Mouse (Mus musculus) midbrain, embryonic 10.5 days (tissue): ENCODE measurements around the gene Reep1. TPM values are rescaled to one million over a fixed set of nuclear protein-coding genes. Genes with fewer than 3 reads are reported as not detected.

Experiments
- DNase-seq: peaks from one replicate; pipeline ENCODE4 v3.0.0-alpha.2; 2017; ENCODE audit warnings: low spot score
- H3K27ac ChIP-seq: fragments of 300-500 bp; sonication (generic); replicated peaks from 2 replicates; pipeline ENCODE4 v1.5.1; 2016; ENCODE audit warnings: mild to moderate bottlenecking
- H3K27me3 ChIP-seq: fragments of 300-500 bp; sonication (generic); 2 replicates; pipeline ENCODE4 v1.6.1; 2016; ENCODE audit warnings: low read depth, mild to moderate bottlenecking; ENCODE audit not compliant: poor library complexity, severe bottlenecking
- H3K36me3 ChIP-seq: fragments of 300-500 bp; sonication (generic); 2 replicates; pipeline ENCODE4 v1.6.1; 2016; ENCODE audit warnings: mild to moderate bottlenecking, moderate library complexity
- H3K4me1 ChIP-seq: fragments of 300-500 bp; sonication (generic); 2 replicates; pipeline ENCODE4 v1.6.1; 2016
- H3K4me3 ChIP-seq: fragments of 300-500 bp; sonication (generic); 2 replicates; pipeline ENCODE4 v1.5.1; 2016; ENCODE audit warnings: mild to moderate bottlenecking, moderate library complexity
- H3K9me3 ChIP-seq: fragments of 300-500 bp; sonication (generic); replicated peaks from 2 replicates; pipeline ENCODE4 v1.6.1; 2016; ENCODE audit warnings: mild to moderate bottlenecking
- WGBS: fragments of 180-500 bp; shearing (Covaris S2); methylation state at CpG from one replicate; pipeline ENCODE4 v1.1.7; 2016; 5-methylcytosine and 5-hydroxymethylcytosine counted together
- polyA plus RNA-seq: library from polyadenylated mRNA; unstranded; fragments of >200 nt; fragmentation: Nextera tagmentation; extraction: Ambion mirVana; gene quantifications from 2 replicates; pipeline ENCODE4 v1.2.1, GENCODE M21; 2016

Gene Reep1
- polyA plus RNA-seq, result 33.3 and 53.5 TPM in 2 replicates

- no peaks in the 10 kb centered on the region for H3K36me3 ChIP-seq
These were observed at the start of gene Reep1 for GRCm38 (mm10) chr6:71707511-71708501. TSS of gene Reep1 (plus strand) at chr6:71707561.

GRCm38 (mm10) chr6:71658290-71658689, 49.1 kb upstream of the Reep1 start:
- no peak overlapping the region for H3K4me3 ChIP-seq
- no peaks in the 10 kb centered on the region for H3K9me3 ChIP-seq
- no peak for DNase-seq
- 92% methylated on average over 2 of the region's 2 CpGs for WGBS
- H3K27ac ChIP-seq, result no peak overlapping the region
- no peaks in the 10 kb centered on the region for H3K36me3 ChIP-seq
- H3K4me1 ChIP-seq, result no peaks in the 10 kb centered on the region
- H3K27me3 ChIP-seq, result no peaks in the 10 kb centered on the region

More at GRCm38 (mm10) chr6:71707511-71708501, at the start of gene Reep1:
- Histone ChIP-seq H3K27me3 (peaks cover 38% of the 10 kb centered on the region), H3K4me3 (peak within 1 kb of the TSS; percentile 83), H3K27ac (peak within 1 kb of the TSS; percentile 86), H3K4me1 (peaks cover 19% of the 10 kb centered on the region), H3K9me3 (no peaks in the 10 kb centered on the region)
- DNase-seq, result peak; percentile 75
- under 1% methylated on average over 91 of the region's 91 CpGs for WGBS

- no peak overlapping the region for H3K27ac ChIP-seq
- no peaks in the 10 kb centered on the region for H3K4me1 ChIP-seq
- no peak overlapping the region for H3K4me3 ChIP-seq
- no peaks in the 10 kb centered on the region for H3K9me3 ChIP-seq
- WGBS, result 59% methylated on average over 1 of the region's 1 CpGs
- no peaks in the 10 kb centered on the region for H3K36me3 ChIP-seq
- H3K27me3 ChIP-seq, result no peaks in the 10 kb centered on the region
- no peak for DNase-seq
These were observed 42.9 kb upstream of the Reep1 start for GRCm38 (mm10) chr6:71664511-71664910.

- no peaks in the 10 kb centered on the region for H3K9me3 ChIP-seq
These were observed 34.2 kb upstream of the Reep1 start for GRCm38 (mm10) chr6:71673166-71673565.

GRCm38 (mm10) chr6:71678891-71679290, 28.5 kb upstream of the Reep1 start:
- no peaks in the 10 kb centered on the region for H3K36me3 ChIP-seq
- no peak for DNase-seq
- no peak overlapping the region for H3K27ac ChIP-seq
- 68% methylated on average over 7 of the region's 7 CpGs for WGBS
- no peak overlapping the region for H3K4me3 ChIP-seq
- H3K9me3 ChIP-seq, result no peaks in the 10 kb centered on the region
- no peaks in the 10 kb centered on the region for H3K27me3 ChIP-seq
- H3K4me1 ChIP-seq, result no peaks in the 10 kb centered on the region

More at GRCm38 (mm10) chr6:71673166-71673565, 34.2 kb upstream of the Reep1 start:
- no peaks in the 10 kb centered on the region for H3K27me3 ChIP-seq
- H3K27ac ChIP-seq, result no peak overlapping the region
- DNase-seq, result no peak
- H3K4me3 ChIP-seq, result no peak overlapping the region
- no peaks in the 10 kb centered on the region for H3K4me1 ChIP-seq
- 73% methylated on average over 2 of the region's 2 CpGs for WGBS
- no peaks in the 10 kb centered on the region for H3K36me3 ChIP-seq

GRCm38 (mm10) chr6:71695150-71695549, 12.2 kb upstream of the Reep1 start:
- no peak for DNase-seq
- Histone ChIP-seq H3K9me3 (no peaks in the 10 kb centered on the region), H3K4me3 (no peak overlapping the region), H3K36me3 (no peaks in the 10 kb centered on the region), H3K27ac (no peak overlapping the region), H3K27me3 (no peaks in the 10 kb centered on the region), H3K4me1 (no peaks in the 10 kb centered on the region)
- 90% methylated on average over 2 of the region's 2 CpGs for WGBS

GRCm38 (mm10) chr6:71695599-71695998, 11.8 kb upstream of the Reep1 start:
- WGBS, result 80% methylated on average over 3 of the region's 3 CpGs
- Histone ChIP-seq H3K36me3 (no peaks in the 10 kb centered on the region), H3K27me3 (no peaks in the 10 kb centered on the region), H3K27ac (no peak overlapping the region), H3K4me3 (no peak overlapping the region), H3K9me3 (no peaks in the 10 kb centered on the region), H3K4me1 (no peaks in the 10 kb centered on the region)
- DNase-seq, result no peak

GRCm38 (mm10) chr6:71706871-71707270, 490 bp upstream of the Reep1 start:
- Histone ChIP-seq H3K27ac (no peak overlapping the region), H3K9me3 (no peaks in the 10 kb centered on the region), H3K4me3 (peak overlapping the region; percentile 83; the same call in 1 of the 2 replicates), H3K4me1 (peaks cover 19% of the 10 kb centered on the region), H3K27me3 (peaks cover 38% of the 10 kb centered on the region), H3K36me3 (no peaks in the 10 kb centered on the region)
- peak; percentile 17 for DNase-seq
- WGBS, result 85% methylated on average over 12 of the region's 12 CpGs

- no peak for DNase-seq
- WGBS, result 6% methylated on average over 3 of the region's 3 CpGs
- peak overlapping the region; percentile 86 for H3K27ac ChIP-seq
- peak overlapping the region; percentile 83 for H3K4me3 ChIP-seq
- peaks cover 38% of the 10 kb centered on the region for H3K27me3 ChIP-seq
- no peaks in the 10 kb centered on the region for H3K9me3 ChIP-seq
- H3K4me1 ChIP-seq, result peaks cover 19% of the 10 kb centered on the region
- no peaks in the 10 kb centered on the region for H3K36me3 ChIP-seq
These were observed 1.2 kb downstream of the Reep1 start for GRCm38 (mm10) chr6:71708528-71708927.

GRCm38 (mm10) chr6:71710323-71710722, 3.0 kb downstream of the Reep1 start:
- H3K27me3 ChIP-seq, result peaks cover 38% of the 10 kb centered on the region
- no peaks in the 10 kb centered on the region for H3K36me3 ChIP-seq
- H3K4me3 ChIP-seq, result no peak overlapping the region
- DNase-seq, result no peak
- H3K9me3 ChIP-seq, result no peaks in the 10 kb centered on the region
- no peak overlapping the region for H3K27ac ChIP-seq
- WGBS, result 90% methylated on average over 3 of the region's 3 CpGs
- H3K4me1 ChIP-seq, result peaks cover 19% of the 10 kb centered on the region

- no peak for DNase-seq
- no peak overlapping the region for H3K4me3 ChIP-seq
- H3K27ac ChIP-seq, result no peak overlapping the region
- H3K9me3 ChIP-seq, result no peaks in the 10 kb centered on the region
- peaks cover 19% of the 10 kb centered on the region for H3K4me1 ChIP-seq
- WGBS, result 94% methylated on average over 5 of the region's 5 CpGs
- H3K27me3 ChIP-seq, result peaks cover 32% of the 10 kb centered on the region
- H3K36me3 ChIP-seq, result no peaks in the 10 kb centered on the region
These were observed 3.8 kb downstream of the Reep1 start for GRCm38 (mm10) chr6:71711201-71711600.

GRCm38 (mm10) chr6:71713532-71713931, 6.2 kb downstream of the Reep1 start:
- no peak for DNase-seq
- Histone ChIP-seq H3K4me1 (peaks cover 8% of the 10 kb centered on the region), H3K27ac (no peak overlapping the region), H3K4me3 (no peak overlapping the region), H3K9me3 (no peaks in the 10 kb centered on the region), H3K27me3 (peaks cover 13% of the 10 kb centered on the region), H3K36me3 (no peaks in the 10 kb centered on the region)
- WGBS, result 85% methylated on average over 2 of the region's 2 CpGs

GRCm38 (mm10) chr6:71715006-71715405, 7.6 kb downstream of the Reep1 start:
- Histone ChIP-seq H3K27ac (no peak overlapping the region), H3K27me3 (no peaks in the 10 kb centered on the region), H3K4me3 (no peak overlapping the region), H3K36me3 (no peaks in the 10 kb centered on the region), H3K4me1 (no peaks in the 10 kb centered on the region), H3K9me3 (no peaks in the 10 kb centered on the region)
- DNase-seq, result no peak
- 86% methylated on average over 5 of the region's 5 CpGs for WGBS
